Mouse (Mus musculus) gastrocnemius, postnatal 36 days (tissue): ENCODE results near the gene Slc15a2. TPM values are rescaled to one million over a fixed set of nuclear protein-coding genes. Genes with fewer than 3 reads are reported as not detected.

Experiments used
- DNase-seq, 2 experiments: peaks; one replicate each; pipeline ENCODE4 v3.0.0; 2022
- intact Hi-C: fragments of 180-260 bp; cut with DNase I; formaldehyde crosslinking; loops from one replicate; pipeline ENCODE4 v1.15.1; 2025
- total RNA-seq, 2 experiments: library from RNA; stranded (reverse); gene quantifications; 2 replicates each; pipeline ENCODE4 v1.2.3; 2021

Slc15a2 gene
- total RNA-seq, 2 experiments from 2014 or later = 0.49 to 1.4 TPM

- no peak for DNase-seq
Observed at GRCm38 (mm10) chr16:36770830-36771229, 13.9 kb downstream of the Slc15a2 start.

GRCm38 (mm10) chr16:36770191-36770771, 14.5 kb downstream of the Slc15a2 start:
- intact Hi-C loops = no loop called here
- DNase-seq = no peak

More at GRCm38 (mm10) chr16:36770830-36771229, 13.9 kb downstream of the Slc15a2 start:
- intact Hi-C loops = no loop called here

GRCm38 (mm10) chr16:36751979-36752378, 32.8 kb downstream of the Slc15a2 start:
- no peak for DNase-seq
- intact Hi-C loops = no loop called here

GRCm38 (mm10) chr16:36747767-36748166, 37.0 kb downstream of the Slc15a2 start:
- no peak for DNase-seq
- intact Hi-C loops = no loop called here

GRCm38 (mm10) chr16:36747068-36747467, 37.7 kb downstream of the Slc15a2 start:
- intact Hi-C loops = no loop called here
- DNase-seq = no peak

GRCm38 (mm10) chr16:36743580-36743979, 41.2 kb downstream of the Slc15a2 start:
- intact Hi-C loops = no loop called here

GRCm38 (mm10) chr16:36739404-36739930, 45.3 kb downstream of the Slc15a2 start:
- no peak for DNase-seq
- intact Hi-C loops = no loop called here

More at GRCm38 (mm10) chr16:36743580-36743979, 41.2 kb downstream of the Slc15a2 start:
- DNase-seq = no peak

GRCm38 (mm10) chr16:36735421-36735820, 49.3 kb downstream of the Slc15a2 start:
- DNase-seq = no peak
- intact Hi-C loops = no loop called here

- intact Hi-C loops = no loop called here
- DNase-seq = no peak
Observed at GRCm38 (mm10) chr16:36733827-36734226, 50.9 kb downstream of the Slc15a2 start.

GRCm38 (mm10) chr16:36732572-36732971, 52.2 kb downstream of the Slc15a2 start:
- no peak for DNase-seq
- intact Hi-C loops = no loop called here

- intact Hi-C loops = no loop called here
- DNase-seq = no peak
Observed at GRCm38 (mm10) chr16:36728959-36729358, 55.8 kb downstream of the Slc15a2 start.

GRCm38 (mm10) chr16:36723880-36724443, 60.8 kb downstream of the Slc15a2 start:
- DNase-seq = no peak
- intact Hi-C loops = no loop called here

- intact Hi-C loops = no loop called here
- DNase-seq = no peak
Observed at GRCm38 (mm10) chr16:36722739-36723138, 62.0 kb downstream of the Slc15a2 start.

GRCm38 (mm10) chr16:36720194-36721055, 64.3 kb downstream of the Slc15a2 start:
- intact Hi-C loops = no loop called here
- no peak for DNase-seq

GRCm38 (mm10) chr16:36718637-36719036, 66.1 kb downstream of the Slc15a2 start:
- DNase-seq = no peak

GRCm38 (mm10) chr16:36717481-36717880, 67.3 kb downstream of the Slc15a2 start:
- intact Hi-C loops = no loop called here

More at GRCm38 (mm10) chr16:36718637-36719036, 66.1 kb downstream of the Slc15a2 start:
- intact Hi-C loops = no loop called here

GRCm38 (mm10) chr16:36711760-36712159, 73.0 kb downstream of the Slc15a2 start:
- no peak for DNase-seq
- intact Hi-C loops = no loop called here

More at GRCm38 (mm10) chr16:36717481-36717880, 67.3 kb downstream of the Slc15a2 start:
- no peak for DNase-seq

- intact Hi-C loops = no loop called here
- DNase-seq = no peak
Observed at GRCm38 (mm10) chr16:36710794-36711193, 74.0 kb downstream of the Slc15a2 start.

GRCm38 (mm10) chr16:36709405-36709804, 75.4 kb downstream of the Slc15a2 start:
- DNase-seq = no peak
- intact Hi-C loops = no loop called here

- DNase-seq = no peak
- intact Hi-C loops = no loop called here
Observed at GRCm38 (mm10) chr16:36708751-36709150, 76.0 kb downstream of the Slc15a2 start.
